Mouse (Mus musculus): ENCODE results near the gene 2010300C02Rik.

- TF ChIP-seq POLR2A (IDR thresholded peaks at IDR 0.05; ENCODE audit: extremely low read depth, insufficient read depth, low read length) (no peak), CTCF (IDR thresholded peaks at IDR 0.05; ENCODE audit: extremely low read depth, insufficient read depth, low read length) (no peak)
Measured at GRCm38 (mm10) chr1:37690665-37691064, 29.2 kb downstream of the 2010300C02Rik start.
